Mouse (Mus musculus): ENCODE results near the gene Gm20425. TPM values are rescaled to one million over a fixed set of nuclear protein-coding genes. Genes with fewer than 3 reads are reported as not detected.

The Gm20425 gene
- polyA plus RNA-seq, 1 experiment from 2014 or later, result 4.9 TPM

DNA sequence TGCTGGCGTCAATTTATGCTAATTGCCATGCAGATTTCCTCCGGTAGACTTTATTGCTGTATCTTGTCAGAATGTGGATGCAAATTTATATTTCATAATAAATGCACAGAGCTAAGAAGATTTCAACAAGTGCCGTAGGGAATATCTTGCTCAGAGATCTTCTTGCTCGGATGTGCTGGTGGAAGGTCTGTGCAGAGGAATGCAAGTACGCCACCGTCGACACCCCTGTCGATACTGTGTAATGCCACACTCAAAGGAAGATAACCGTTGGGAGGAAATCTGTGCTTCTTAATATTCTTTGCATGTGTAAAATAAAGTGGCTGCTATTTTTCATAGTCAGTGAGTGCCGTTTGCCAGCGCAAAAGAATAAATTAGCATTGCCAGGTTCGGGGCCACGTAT, 83.0 kb downstream of the Gm20425 start:
- Histone ChIP-seq H3K27ac (no peak overlapping the region), H3K9me3 (replicated peaks) (no peaks in the 10 kb centered on the region), H3K4me2 (no peak overlapping the region), H3K36me3 (no peaks in the 10 kb centered on the region), H3K27me3 (replicated peaks) (0 out of 2 replicates have a peak, but pooled peaks cover 4% of the 10 kb centered on the region), H3K4me3 (no peak overlapping the region), H3K4me1 (no peaks in the 10 kb centered on the region), H3K9ac (no peak overlapping the region)
- ATAC-seq, result no peak
- WGBS (ENCODE audit: insufficient replicate concordance), result 69% methylated on average over 13 of the region's 13 CpGs

DNA sequence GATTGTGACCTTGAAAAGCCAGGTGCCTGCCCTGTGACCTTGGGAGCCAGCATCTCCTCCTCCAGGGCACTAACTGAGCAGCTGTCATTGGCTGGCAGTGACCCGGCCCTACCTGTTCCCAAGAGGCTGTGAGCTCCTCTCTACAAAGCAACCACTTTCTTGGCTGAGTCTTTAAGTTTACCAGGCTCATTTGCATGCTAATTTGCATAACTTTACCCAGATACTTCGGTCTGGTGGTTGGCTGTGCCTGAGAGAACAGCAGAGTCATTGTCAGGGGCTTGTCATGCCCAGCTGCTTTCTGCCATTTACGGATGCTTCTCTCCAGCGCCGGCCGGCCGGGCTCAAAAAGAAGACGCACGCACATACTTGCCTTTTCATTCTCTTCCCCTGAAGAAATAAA, 83.4 kb downstream of the Gm20425 start:
- Histone ChIP-seq H3K9ac (no peak overlapping the region), H3K4me3 (no peak overlapping the region), H3K27ac (no peak overlapping the region), H3K27me3 (replicated peaks) (0 out of 2 replicates have a peak, but pooled peaks cover 4% of the 10 kb centered on the region), H3K4me2 (no peak overlapping the region), H3K9me3 (replicated peaks) (no peaks in the 10 kb centered on the region), H3K36me3 (no peaks in the 10 kb centered on the region), H3K4me1 (no peaks in the 10 kb centered on the region)
- WGBS (ENCODE audit: insufficient replicate concordance), result 43% methylated on average over 9 of the region's 9 CpGs
- ATAC-seq, result no peak

DNA sequence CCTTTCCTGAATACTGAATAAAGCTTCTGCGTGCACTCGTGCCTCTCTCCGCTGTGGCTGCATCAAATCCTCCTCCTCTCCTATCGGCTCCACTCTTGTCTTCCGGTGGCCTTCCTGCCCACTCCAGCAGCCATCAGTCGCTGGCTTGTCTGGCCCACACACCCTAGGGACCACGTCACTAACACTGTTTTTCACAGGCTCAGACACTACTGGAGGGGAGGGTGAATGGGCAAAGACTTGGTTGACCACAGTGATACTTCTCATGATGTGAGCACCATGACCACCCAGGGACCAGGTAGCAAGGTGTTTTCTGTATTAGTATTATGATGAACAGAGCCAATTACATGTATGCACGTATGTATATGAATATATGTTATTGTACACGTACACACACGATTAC, 83.8 kb downstream of the Gm20425 start:
- no peak overlapping the region for H3K4me3 ChIP-seq
- no peaks in the 10 kb centered on the region for H3K4me1 ChIP-seq
- H3K27me3 ChIP-seq (replicated peaks), result 0 out of 2 replicates have a peak, but pooled peaks cover 4% of the 10 kb centered on the region
- no peak overlapping the region for H3K27ac ChIP-seq
- ATAC-seq, result no peak
- no peaks in the 10 kb centered on the region for H3K36me3 ChIP-seq
- H3K9me3 ChIP-seq (replicated peaks), result no peaks in the 10 kb centered on the region
- 62% methylated on average over 10 of the region's 10 CpGs for WGBS (ENCODE audit: insufficient replicate concordance)
- H3K4me2 ChIP-seq, result no peak overlapping the region
- no peak overlapping the region for H3K9ac ChIP-seq

DNA sequence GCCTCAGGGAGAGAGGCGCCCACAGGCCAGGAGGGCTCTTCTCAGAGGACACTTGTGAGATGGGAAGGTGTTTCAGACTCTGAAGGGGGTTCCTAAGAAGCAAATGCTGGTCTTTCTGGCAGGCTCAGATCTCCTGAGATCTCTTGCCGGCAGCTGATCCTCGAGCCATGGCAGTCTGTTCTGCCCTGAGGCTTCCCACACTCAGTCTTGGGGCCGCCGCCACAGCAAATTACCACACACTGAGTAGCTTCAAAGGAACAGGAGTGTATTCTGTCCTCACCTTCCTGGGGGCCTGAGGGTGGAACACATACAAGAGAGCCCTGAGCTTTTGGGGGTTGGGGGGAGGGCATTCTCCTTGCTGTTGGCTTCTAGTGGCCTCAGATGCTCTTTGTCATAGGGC, 84.8 kb downstream of the Gm20425 start:
- H3K36me3 ChIP-seq, result no peaks in the 10 kb centered on the region
- H3K9me3 ChIP-seq (replicated peaks), result no peaks in the 10 kb centered on the region
- H3K9ac ChIP-seq, result no peak overlapping the region
- 62% methylated on average over 5 of the region's 5 CpGs for WGBS (ENCODE audit: insufficient replicate concordance)
- H3K27me3 ChIP-seq (replicated peaks), result 0 out of 2 replicates have a peak, but pooled peaks cover 4% of the 10 kb centered on the region
- H3K4me1 ChIP-seq, result no peaks in the 10 kb centered on the region
- no peak for ATAC-seq
- no peak overlapping the region for H3K27ac ChIP-seq
- H3K4me2 ChIP-seq, result no peak overlapping the region
- no peak overlapping the region for H3K4me3 ChIP-seq

DNA sequence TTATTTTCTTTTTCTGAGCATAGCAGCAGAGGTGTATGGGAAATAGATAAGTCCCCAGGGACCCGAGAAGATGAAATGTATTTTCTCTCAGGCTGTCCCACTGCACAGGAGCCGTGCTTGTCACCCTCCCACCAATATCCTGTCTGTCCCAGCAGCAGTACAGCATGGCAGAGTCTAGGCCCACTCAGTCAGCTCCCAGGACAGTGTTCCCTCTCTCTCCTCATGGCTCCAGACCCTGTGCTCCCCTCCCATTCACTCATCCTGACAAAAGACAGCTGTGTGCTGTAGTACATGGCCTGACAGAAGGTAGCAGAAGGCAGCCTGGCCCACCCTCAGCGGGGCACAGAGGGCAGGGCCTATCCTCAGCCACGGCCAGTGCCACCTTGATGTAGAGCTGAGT, 86.2 kb downstream of the Gm20425 start:
- 44% methylated on average over 4 of the region's 4 CpGs for WGBS (ENCODE audit: insufficient replicate concordance)
- Histone ChIP-seq H3K27me3 (replicated peaks) (0 out of 2 replicates have a peak, but pooled peaks cover 4% of the 10 kb centered on the region), H3K9ac (no peak overlapping the region), H3K27ac (no peak overlapping the region), H3K4me3 (no peak overlapping the region), H3K36me3 (no peaks in the 10 kb centered on the region), H3K4me1 (no peaks in the 10 kb centered on the region), H3K4me2 (no peak overlapping the region), H3K9me3 (replicated peaks) (no peaks in the 10 kb centered on the region)
- no peak for ATAC-seq

DNA sequence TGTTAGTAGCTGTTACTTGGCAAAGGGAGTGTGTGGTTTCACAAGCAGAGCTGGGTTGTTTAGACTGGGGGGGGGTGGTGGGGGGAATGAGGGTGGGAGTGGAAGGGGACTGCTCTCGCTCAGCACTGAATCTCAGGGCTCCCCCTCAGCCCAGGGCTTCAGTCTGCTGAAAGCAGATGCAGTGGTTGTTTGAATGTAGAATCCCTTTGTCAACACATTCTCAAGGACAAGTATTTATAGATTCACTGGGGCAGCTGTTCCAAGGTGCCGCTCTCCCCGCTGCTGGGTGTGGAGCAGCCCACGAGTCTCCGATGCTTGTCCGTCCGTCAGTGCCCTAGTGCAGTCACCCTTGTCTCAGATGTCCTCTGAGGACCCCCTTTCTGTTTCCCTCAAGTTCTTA, 88.8 kb downstream of the Gm20425 start:
- H3K9me3 ChIP-seq (replicated peaks), result no peaks in the 10 kb centered on the region
- ATAC-seq, result no peak
- no peaks in the 10 kb centered on the region for H3K36me3 ChIP-seq
- H3K4me2 ChIP-seq, result no peak overlapping the region
- H3K4me3 ChIP-seq, result no peak overlapping the region
- H3K4me1 ChIP-seq, result no peaks in the 10 kb centered on the region
- 0 out of 2 replicates have a peak, but pooled peaks cover 4% of the 10 kb centered on the region for H3K27me3 ChIP-seq (replicated peaks)
- WGBS (ENCODE audit: insufficient replicate concordance), result 76% methylated on average over 7 of the region's 7 CpGs
- H3K9ac ChIP-seq, result no peak overlapping the region
- H3K27ac ChIP-seq, result no peak overlapping the region

DNA sequence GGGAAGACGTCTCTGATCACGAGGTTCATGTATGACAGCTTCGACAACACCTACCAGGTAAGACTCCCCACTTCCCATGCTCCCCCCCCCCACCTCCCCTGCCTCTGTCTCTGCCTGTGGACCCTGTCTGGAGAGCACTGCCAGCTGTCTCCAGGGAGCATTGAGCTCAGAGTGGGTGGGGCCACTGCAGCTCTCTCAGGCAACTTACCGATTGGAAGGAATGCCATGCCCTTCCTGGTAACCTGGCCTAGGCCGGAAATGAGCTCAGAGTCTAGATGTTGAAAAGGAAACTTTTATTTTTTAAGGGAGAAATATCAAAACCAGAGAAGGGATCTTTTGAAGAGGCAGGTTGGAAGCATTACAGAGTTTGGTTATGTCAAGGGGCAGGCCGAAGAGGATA, 89.7 kb downstream of the Gm20425 start:
- WGBS (ENCODE audit: insufficient replicate concordance), result 79% methylated on average over 6 of the region's 6 CpGs
- no peak for ATAC-seq
- no peak overlapping the region for H3K4me3 ChIP-seq

More for the DNA sequence above, 89.7 kb downstream of the Gm20425 start:
- Histone ChIP-seq H3K4me1 (no peaks in the 10 kb centered on the region), H3K9me3 (replicated peaks) (no peaks in the 10 kb centered on the region), H3K27me3 (replicated peaks) (0 out of 2 replicates have a peak, but pooled peaks cover 4% of the 10 kb centered on the region), H3K9ac (no peak overlapping the region), H3K4me2 (no peak overlapping the region), H3K27ac (no peak overlapping the region), H3K36me3 (no peaks in the 10 kb centered on the region)

Other genes starting within 250 kb of the Gm20425 start
- 1.6 and 1.7 TPM in 2 replicates for gene Slco2a1, start 241.6 kb downstream of the Gm20425 start, polyA plus RNA-seq (2016; fragmentation: Nextera tagmentation; extraction: Ambion mirVana)
- gene Rab6b, start 118.5 kb downstream of the Gm20425 start, polyA plus RNA-seq (2016; fragmentation: Nextera tagmentation; extraction: Ambion mirVana), result 0.24 and 0.43 TPM in 2 replicates
- 30.3 and 31.5 TPM in 2 replicates for gene Srprb, start 28.2 kb downstream of the Gm20425 start, polyA plus RNA-seq (2016; fragmentation: Nextera tagmentation; extraction: Ambion mirVana)
- 2,820 and 2,901 TPM in 2 replicates for gene Trf, start 137 bp upstream of the Gm20425 start, polyA plus RNA-seq (2016; fragmentation: Nextera tagmentation; extraction: Ambion mirVana)
- gene 1300017J02Rik, start 74.8 kb upstream of the Gm20425 start, polyA plus RNA-seq (2016; fragmentation: Nextera tagmentation; extraction: Ambion mirVana), result 29.7 and 33.1 TPM in 2 replicates
- 69.8 and 74.1 TPM in 2 replicates for gene Topbp1, start 74.9 kb upstream of the Gm20425 start, polyA plus RNA-seq (2016; fragmentation: Nextera tagmentation; extraction: Ambion mirVana)
- gene Cdv3, start 135.5 kb upstream of the Gm20425 start, polyA plus RNA-seq (2016; fragmentation: Nextera tagmentation; extraction: Ambion mirVana), result 71.7 and 76.4 TPM in 2 replicates

Data from liver, embryonic 12.5 days (tissue).